Mouse (Mus musculus): ENCODE results near the gene Snx4. TPM values are rescaled to one million over a fixed set of nuclear protein-coding genes. Genes with fewer than 3 reads are reported as not detected.
"Not testable (repeated sequence)": the region's sequence is repeated elsewhere in the genome, so short reads cannot be mapped to it uniquely, and the experiment has no call there.

Snx4 gene
- polyA plus RNA-seq (2014; fragmentation: Nextera tagmentation; extraction: Ambion mirVana), result 73.7 and 75.5 TPM in 2 replicates

- ATAC-seq (replicated peaks; ENCODE audit: low FRiP score), result peak; percentile 92
- DNase-seq (ENCODE audit: low spot score), result peak; percentile 97
- H3K4me2 ChIP-seq (ENCODE audit: low read depth, low read length, severe bottlenecking), result peak within 1 kb of the TSS; percentile 71
- no peaks in the 10 kb centered on the region for H3K36me3 ChIP-seq (ENCODE audit: control insufficient read depth, insufficient read depth, low read length)
- H3K9ac ChIP-seq (ENCODE audit: low read length), result peak within 1 kb of the TSS; percentile 87
- no peaks in the 10 kb centered on the region for H3K4me1 ChIP-seq (replicated peaks; ENCODE audit: control insufficient read depth, insufficient read depth, low read length)
- no peaks in the 10 kb centered on the region for H3K9me3 ChIP-seq (ENCODE audit: control insufficient read depth, low read length)
- under 1% methylated on average over 64 of the region's 72 CpGs for WGBS
- H3K27me3 ChIP-seq (ENCODE audit: control insufficient read depth, insufficient read depth, low read length), result no peaks in the 10 kb centered on the region
- peak within 1 kb of the TSS; percentile 99 for H3K4me3 ChIP-seq (ENCODE audit: low read depth, low read length)
- H3K27ac ChIP-seq (ENCODE audit: low read depth, low read length), result peak within 1 kb of the TSS; percentile 53; the same call in 1 of the 2 replicates
These were observed at the start of gene Snx4 for GRCm38 (mm10) chr16:33251194-33252051. Snx4 (plus strand) TSS chr16:33251442.

DNA sequence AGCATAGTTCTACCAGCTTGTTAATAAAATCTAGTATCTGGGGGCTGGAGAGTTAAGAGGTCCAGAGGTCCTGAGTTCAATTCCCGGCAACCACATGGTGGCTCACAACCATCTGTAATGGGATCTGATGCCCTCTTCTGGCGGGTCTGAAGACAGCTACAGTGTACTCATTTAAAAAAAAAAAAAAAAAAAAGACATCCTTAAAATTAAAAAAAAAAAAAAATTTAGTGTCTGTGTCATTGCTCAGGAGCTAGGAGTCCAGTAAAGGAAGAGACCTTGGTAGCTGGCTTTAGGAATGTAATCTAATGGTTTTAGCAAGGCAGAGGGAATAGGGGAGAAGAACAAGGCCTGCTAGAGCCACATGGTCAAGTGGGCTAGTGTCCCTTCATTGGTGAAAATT lies 40.4 kb upstream of the Snx4 start:
- Histone ChIP-seq H3K36me3 (ENCODE audit: control insufficient read depth, insufficient read depth, low read length) (peaks cover 9% of the 10 kb centered on the region; the same call in 1 of the 2 replicates), H3K9me3 (ENCODE audit: control insufficient read depth, low read length) (no peaks in the 10 kb centered on the region), H3K9ac (ENCODE audit: low read length) (no peak overlapping the region), H3K4me1 (replicated peaks; ENCODE audit: control insufficient read depth, insufficient read depth, low read length) (0 out of 2 replicates have a peak, but pooled peaks cover 2% of the 10 kb centered on the region), H3K27me3 (ENCODE audit: control insufficient read depth, insufficient read depth, low read length) (no peaks in the 10 kb centered on the region), H3K27ac (ENCODE audit: low read depth, low read length) (no peak overlapping the region), H3K4me3 (ENCODE audit: low read depth, low read length) (no peak overlapping the region), H3K4me2 (ENCODE audit: low read depth, low read length, severe bottlenecking) (no peak overlapping the region)
- no peak for ATAC-seq (replicated peaks; ENCODE audit: low FRiP score)
- WGBS, result 71% methylated on average over 2 of the region's 2 CpGs
- DNase-seq (ENCODE audit: low spot score), result no peak

GRCm38 (mm10) chr16:33216313-33217003 lies 34.8 kb upstream of the Snx4 start:
- no peak overlapping the region for H3K4me3 ChIP-seq (ENCODE audit: low read depth, low read length)
- 52% methylated on average over 9 of the region's 9 CpGs for WGBS
- H3K4me1 ChIP-seq (replicated peaks; ENCODE audit: control insufficient read depth, insufficient read depth, low read length), result 0 out of 2 replicates have a peak, but pooled peaks cover 3% of the 10 kb centered on the region
- H3K27ac ChIP-seq (ENCODE audit: low read depth, low read length), result no peak overlapping the region
- H3K9ac ChIP-seq (ENCODE audit: low read length), result no peak overlapping the region
- no peaks in the 10 kb centered on the region for H3K9me3 ChIP-seq (ENCODE audit: control insufficient read depth, low read length)
- ATAC-seq (replicated peaks; ENCODE audit: low FRiP score) (no peak; the same call in 1 of the 2 replicates), DNase-seq (ENCODE audit: low spot score) (no peak)
- H3K27me3 ChIP-seq (ENCODE audit: control insufficient read depth, insufficient read depth, low read length), result no peaks in the 10 kb centered on the region
- H3K36me3 ChIP-seq (ENCODE audit: control insufficient read depth, insufficient read depth, low read length), result no peaks in the 10 kb centered on the region; the same call in 1 of the 2 replicates
- no peak overlapping the region; the same call in 1 of the 2 replicates for H3K4me2 ChIP-seq (ENCODE audit: low read depth, low read length, severe bottlenecking)

GRCm38 (mm10) chr16:33217553-33218085 lies 33.6 kb upstream of the Snx4 start:
- H3K9ac ChIP-seq (ENCODE audit: low read length); H3K27me3 ChIP-seq (ENCODE audit: control insufficient read depth, insufficient read depth, low read length); H3K27ac ChIP-seq (ENCODE audit: low read depth, low read length); H3K9me3 ChIP-seq (ENCODE audit: control insufficient read depth, low read length); H3K4me1 ChIP-seq (replicated peaks; ENCODE audit: control insufficient read depth, insufficient read depth, low read length); H3K36me3 ChIP-seq (ENCODE audit: control insufficient read depth, insufficient read depth, low read length); DNase-seq (ENCODE audit: low spot score); H3K4me2 ChIP-seq (ENCODE audit: low read depth, low read length, severe bottlenecking); H3K4me3 ChIP-seq (ENCODE audit: low read depth, low read length); ATAC-seq (replicated peaks; ENCODE audit: low FRiP score): not testable (repeated sequence)
- 69% methylated on average over 3 of the region's 3 CpGs for WGBS

- ATAC-seq (replicated peaks; ENCODE audit: low FRiP score) (no peak), DNase-seq (ENCODE audit: low spot score) (peak; percentile 25)
- H3K27ac ChIP-seq (ENCODE audit: low read depth, low read length), result no peak overlapping the region
- peaks cover 5% of the 10 kb centered on the region for H3K36me3 ChIP-seq (ENCODE audit: control insufficient read depth, insufficient read depth, low read length)
- 91% methylated on average over 3 of the region's 3 CpGs for WGBS
- H3K4me2 ChIP-seq (ENCODE audit: low read depth, low read length, severe bottlenecking), result no peak overlapping the region
- no peaks in the 10 kb centered on the region for H3K9me3 ChIP-seq (ENCODE audit: control insufficient read depth, low read length)
- no peak overlapping the region for H3K9ac ChIP-seq (ENCODE audit: low read length)
- H3K27me3 ChIP-seq (ENCODE audit: control insufficient read depth, insufficient read depth, low read length), result no peaks in the 10 kb centered on the region
- no peaks in the 10 kb centered on the region for H3K4me1 ChIP-seq (replicated peaks; ENCODE audit: control insufficient read depth, insufficient read depth, low read length)
- H3K4me3 ChIP-seq (ENCODE audit: low read depth, low read length), result no peak overlapping the region
These were observed 28.8 kb upstream of the Snx4 start for GRCm38 (mm10) chr16:33222482-33222881.

DNA sequence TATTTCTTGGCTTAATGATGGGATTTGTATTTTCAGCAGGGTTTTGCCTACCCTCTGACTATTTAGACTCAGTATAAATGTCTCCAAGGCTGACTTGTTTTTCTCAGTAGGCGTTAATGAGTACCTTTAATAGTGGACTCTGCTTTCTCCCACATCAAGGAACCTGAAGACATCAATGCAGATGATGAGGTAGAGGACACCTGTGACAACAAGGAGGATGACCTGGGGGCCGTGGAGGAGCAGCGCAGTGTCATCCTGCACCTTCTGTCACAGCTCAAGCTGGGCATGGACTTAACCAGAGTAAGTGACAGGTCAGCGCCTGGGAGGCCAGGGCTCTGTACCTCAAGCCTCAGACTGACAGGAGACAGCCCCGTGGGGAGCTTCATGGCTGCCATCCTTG lies 26.9 kb upstream of the Snx4 start:
- DNase-seq (ENCODE audit: low spot score) (peak; percentile 43), ATAC-seq (replicated peaks; ENCODE audit: low FRiP score) (no peak)
- H3K4me2 ChIP-seq (ENCODE audit: low read depth, low read length, severe bottlenecking), result no peak overlapping the region
- no peaks in the 10 kb centered on the region for H3K9me3 ChIP-seq (ENCODE audit: control insufficient read depth, low read length)
- no peaks in the 10 kb centered on the region for H3K27me3 ChIP-seq (ENCODE audit: control insufficient read depth, insufficient read depth, low read length)
- 90% methylated on average over 5 of the region's 5 CpGs for WGBS
- H3K36me3 ChIP-seq (ENCODE audit: control insufficient read depth, insufficient read depth, low read length), result peaks cover 5% of the 10 kb centered on the region
- H3K27ac ChIP-seq (ENCODE audit: low read depth, low read length), result no peak overlapping the region
- no peak overlapping the region for H3K9ac ChIP-seq (ENCODE audit: low read length)
- H3K4me1 ChIP-seq (replicated peaks; ENCODE audit: control insufficient read depth, insufficient read depth, low read length), result no peaks in the 10 kb centered on the region
- H3K4me3 ChIP-seq (ENCODE audit: low read depth, low read length), result no peak overlapping the region

DNA sequence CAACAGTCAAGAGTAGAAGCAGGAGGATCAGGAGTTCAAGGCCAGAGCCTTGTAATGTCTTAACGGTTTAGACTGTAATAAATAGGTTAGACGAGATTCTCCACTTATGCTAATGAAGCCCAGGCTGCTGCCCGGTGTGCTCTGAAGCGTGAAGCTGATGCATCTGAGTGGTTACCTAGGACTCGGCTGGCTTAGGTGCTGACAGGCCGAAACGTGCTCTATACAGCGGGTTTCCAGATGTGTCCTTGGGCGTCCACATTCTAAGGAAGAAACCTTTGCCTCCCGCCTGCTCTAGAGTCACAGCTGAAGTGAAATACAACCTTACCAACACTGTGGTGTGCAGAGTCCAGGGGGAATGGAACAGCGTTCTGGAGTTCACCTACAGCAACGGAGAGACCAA lies 17.1 kb upstream of the Snx4 start:
- Histone ChIP-seq H3K27ac (ENCODE audit: low read depth, low read length) (no peak overlapping the region), H3K9ac (ENCODE audit: low read length) (no peak overlapping the region), H3K27me3 (ENCODE audit: control insufficient read depth, insufficient read depth, low read length) (no peaks in the 10 kb centered on the region), H3K36me3 (ENCODE audit: control insufficient read depth, insufficient read depth, low read length) (no peaks in the 10 kb centered on the region; the same call in 1 of the 2 replicates), H3K4me2 (ENCODE audit: low read depth, low read length, severe bottlenecking) (no peak overlapping the region), H3K4me3 (ENCODE audit: low read depth, low read length) (no peak overlapping the region), H3K9me3 (ENCODE audit: control insufficient read depth, low read length) (no peaks in the 10 kb centered on the region), H3K4me1 (replicated peaks; ENCODE audit: control insufficient read depth, insufficient read depth, low read length) (no peaks in the 10 kb centered on the region)
- peak; percentile 42 for DNase-seq (ENCODE audit: low spot score)
- ATAC-seq (replicated peaks; ENCODE audit: low FRiP score), result no peak
- WGBS, result 84% methylated on average over 12 of the region's 12 CpGs

DNA sequence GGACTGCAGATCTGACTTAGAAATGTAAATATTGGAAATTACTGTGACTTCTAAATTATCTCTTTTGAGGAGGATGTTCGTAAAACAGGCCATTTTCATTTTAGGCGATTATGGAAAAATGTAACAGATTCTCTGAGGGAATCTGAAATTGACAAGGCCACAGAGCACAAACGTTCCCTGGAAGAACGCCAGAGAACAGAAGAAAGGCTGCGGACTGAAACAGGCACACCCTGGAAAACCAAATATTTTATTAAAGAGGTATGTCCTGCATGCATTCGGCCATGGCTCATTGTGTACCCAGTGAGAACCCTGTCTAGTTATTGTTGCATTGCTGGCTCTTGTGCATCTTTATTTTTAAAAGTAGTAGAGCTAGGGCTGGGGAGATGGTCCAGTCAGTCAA lies 15.1 kb upstream of the Snx4 start:
- Histone ChIP-seq H3K4me2 (ENCODE audit: low read depth, low read length, severe bottlenecking) (no peak overlapping the region), H3K36me3 (ENCODE audit: control insufficient read depth, insufficient read depth, low read length) (no peaks in the 10 kb centered on the region), H3K4me1 (replicated peaks; ENCODE audit: control insufficient read depth, insufficient read depth, low read length) (no peaks in the 10 kb centered on the region), H3K27me3 (ENCODE audit: control insufficient read depth, insufficient read depth, low read length) (no peaks in the 10 kb centered on the region), H3K4me3 (ENCODE audit: low read depth, low read length) (no peak overlapping the region), H3K27ac (ENCODE audit: low read depth, low read length) (no peak overlapping the region), H3K9me3 (ENCODE audit: control insufficient read depth, low read length) (no peaks in the 10 kb centered on the region), H3K9ac (ENCODE audit: low read length) (no peak overlapping the region)
- 93% methylated on average over 6 of the region's 6 CpGs for WGBS
- ATAC-seq (replicated peaks; ENCODE audit: low FRiP score) (no peak), DNase-seq (ENCODE audit: low spot score) (no peak)

All from forebrain, embryonic 11.5 days (tissue).